Mouse (Mus musculus) kidney, postnatal 10 days (tissue): ENCODE results near the gene Ms4a14.
"Not testable (repeated sequence)": the region's sequence is repeated elsewhere in the genome, so short reads cannot be mapped to it uniquely, and the experiment has no call there.

Source experiments
- DNase-seq: peaks from one replicate; pipeline ENCODE4 v3.0.0; 2021; ENCODE audit warnings: mixed read lengths

Ms4a14 gene

DNA sequence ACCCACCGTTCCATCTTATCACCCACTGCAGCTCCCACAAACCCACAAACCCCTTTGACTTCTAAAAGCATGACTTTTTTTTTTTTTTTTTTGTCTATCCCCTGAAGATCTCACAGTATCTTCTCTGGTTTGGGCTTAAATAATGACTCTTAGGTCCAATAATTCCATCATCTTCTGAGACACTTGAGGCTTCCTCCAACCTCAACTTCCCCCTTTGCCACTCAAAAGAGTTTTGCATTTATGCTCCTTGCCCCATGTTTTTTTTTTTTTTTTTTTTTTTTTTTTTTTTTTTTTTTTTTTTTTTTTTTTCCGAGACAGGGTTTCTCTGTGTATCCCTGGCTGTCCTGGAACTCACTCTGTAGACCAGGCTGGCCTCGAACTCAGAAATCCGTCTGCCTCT, 51.3 kb downstream of the Ms4a14 start:
- not testable (repeated sequence) for DNase-seq

DNA sequence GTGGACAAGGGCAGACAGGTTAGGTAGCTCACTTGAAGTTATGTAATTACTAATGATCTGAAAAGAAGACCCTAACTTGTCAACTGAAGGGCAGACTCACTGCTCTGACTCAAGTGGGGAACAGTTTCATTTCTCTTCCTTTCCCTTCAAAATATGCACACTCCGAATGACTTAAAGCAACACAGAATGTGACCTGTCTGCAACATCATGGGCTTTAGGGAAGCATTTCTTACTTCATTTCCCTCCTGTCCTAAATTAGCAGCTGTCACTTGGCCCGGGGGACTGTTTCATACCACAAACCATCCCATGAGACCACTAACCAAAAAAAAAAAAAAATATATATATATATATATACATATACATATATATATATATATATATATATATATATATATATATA, 52.7 kb downstream of the Ms4a14 start:
- DNase-seq, result no peak
